Mouse (Mus musculus) olfactory bulb, adult 2 months (tissue): Measurements from ENCODE around the gene Naa25.

Experiments
- CTCF ChIP-seq: fragments of 200-500 bp; IDR thresholded peaks from 2 replicates; pipeline ENCODE4 v1.5.1; 2012; ENCODE audit warnings: low read depth, mild to moderate bottlenecking, low read length, moderate library complexity; ENCODE audit not compliant: insufficient read depth
- POLR2A ChIP-seq: fragments of 200-500 bp; IDR thresholded peaks from 2 replicates; pipeline ENCODE4 v1.6.1; 2012; ENCODE audit warnings: mild to moderate bottlenecking, low read depth, low read length, moderate library complexity; ENCODE audit not compliant: insufficient read depth

GRCm38 (mm10) chr5:121407856-121408255 is 10.1 kb downstream of the Naa25 start:
- no peak for TF ChIP-seq CTCF
- no peak for TF ChIP-seq POLR2A
